Mouse (Mus musculus): ENCODE measurements around the gene Osgin1.

DNA sequence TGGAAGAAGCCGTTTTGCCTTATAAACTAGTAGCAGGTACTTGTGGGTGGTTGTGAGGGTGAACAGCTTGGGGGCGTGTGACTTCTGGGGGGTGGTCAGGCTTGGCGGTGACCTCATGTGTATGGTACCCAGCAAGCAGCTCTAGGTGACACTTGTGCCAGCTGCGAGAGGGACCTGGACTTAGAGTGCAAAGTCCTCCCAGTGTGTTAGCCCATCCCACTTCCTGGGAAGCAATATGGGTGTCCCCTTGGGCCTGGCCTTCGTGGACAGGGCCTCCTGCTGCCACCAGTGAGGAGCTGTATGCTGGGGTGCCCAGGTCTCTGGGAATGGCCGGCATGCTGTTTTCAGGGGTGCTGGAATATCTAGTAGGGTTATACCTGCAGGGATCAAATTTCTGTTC lies 5.0 kb downstream of the Osgin1 start:
- TF ChIP-seq CTCF (IDR thresholded peaks at IDR 0.05; ENCODE audit: borderline replicate concordance, extremely low read depth, insufficient read depth, insufficient read length) (no peak), POLR2A (IDR thresholded peaks at IDR 0.05; ENCODE audit: borderline replicate concordance, extremely low read depth, insufficient read depth, insufficient read length, poor library complexity, severe bottlenecking) (no peak)
